Mouse (Mus musculus): ENCODE results near the gene Cntnap5a. TPM values are rescaled to one million over a fixed set of nuclear protein-coding genes. Genes with fewer than 3 reads are reported as not detected.

Gene Cntnap5a
- polyA plus RNA-seq (2012; rRNA removed): 0.07 and 0.10 TPM in 2 replicates

GRCm38 (mm10) chr1:115684518-115685368 lies at the start of gene Cntnap5a:
Gene Cntnap5a (plus strand): TSS chr1:115684756.
- 20% methylated on average over 26 of the region's 26 CpGs for WGBS
- no peak for DNase-seq (ENCODE audit: low read depth, low spot score)

- DNase-seq (ENCODE audit: low read depth, low spot score): no peak
- 69% methylated on average over 2 of the region's 2 CpGs for WGBS
Measured at GRCm38 (mm10) chr1:115646921-115647320, 37.6 kb upstream of the Cntnap5a start.

GRCm38 (mm10) chr1:115658343-115659064 lies 26.1 kb upstream of the Cntnap5a start:
- 75% methylated on average over 5 of the region's 5 CpGs for WGBS

GRCm38 (mm10) chr1:115686494-115686893 lies 1.9 kb downstream of the Cntnap5a start:
- 34% methylated on average over 2 of the region's 2 CpGs for WGBS
- DNase-seq (ENCODE audit: low read depth, low spot score): no peak

More at GRCm38 (mm10) chr1:115658343-115659064, 26.1 kb upstream of the Cntnap5a start:
- DNase-seq (ENCODE audit: low read depth, low spot score): no peak

- WGBS: 28% methylated on average over 2 of the region's 2 CpGs
- DNase-seq (ENCODE audit: low read depth, low spot score): no peak
Measured at GRCm38 (mm10) chr1:115699798-115700197, 15.2 kb downstream of the Cntnap5a start.

GRCm38 (mm10) chr1:115742556-115742955 lies 58.0 kb downstream of the Cntnap5a start:
- WGBS: 75% methylated on average over 5 of the region's 5 CpGs
- DNase-seq (ENCODE audit: low read depth, low spot score): no peak

- no peak for DNase-seq (ENCODE audit: low read depth, low spot score)
Measured at GRCm38 (mm10) chr1:115745569-115745968, 61.0 kb downstream of the Cntnap5a start.

GRCm38 (mm10) chr1:115784737-115785136 lies 100.2 kb downstream of the Cntnap5a start:
- no peak for DNase-seq (ENCODE audit: low read depth, low spot score)
- WGBS: 58% methylated on average over 5 of the region's 5 CpGs

GRCm38 (mm10) chr1:115842591-115842990 lies 158.0 kb downstream of the Cntnap5a start:
- DNase-seq (ENCODE audit: low read depth, low spot score): no peak
- WGBS: 83% methylated on average over 4 of the region's 4 CpGs

- DNase-seq (ENCODE audit: low read depth, low spot score): no peak
Measured at GRCm38 (mm10) chr1:115847605-115848004, 163.0 kb downstream of the Cntnap5a start.

GRCm38 (mm10) chr1:115852206-115852605 lies 167.7 kb downstream of the Cntnap5a start:
- no peak for DNase-seq (ENCODE audit: low read depth, low spot score)

More at GRCm38 (mm10) chr1:115847605-115848004, 163.0 kb downstream of the Cntnap5a start:
- WGBS: 45% methylated on average over 2 of the region's 2 CpGs

- WGBS: 44% methylated on average over 1 of the region's 1 CpGs
- DNase-seq (ENCODE audit: low read depth, low spot score): no peak
Measured at GRCm38 (mm10) chr1:115918396-115918795, 233.8 kb downstream of the Cntnap5a start.

- no peak for DNase-seq (ENCODE audit: low read depth, low spot score)
- 91% methylated on average over 1 of the region's 1 CpGs for WGBS
Measured at GRCm38 (mm10) chr1:115925953-115926665, 241.6 kb downstream of the Cntnap5a start.

- DNase-seq (ENCODE audit: low read depth, low spot score): no peak
- WGBS: 41% methylated on average over 1 of the region's 1 CpGs
Measured at GRCm38 (mm10) chr1:115932045-115932444, 247.5 kb downstream of the Cntnap5a start.

GRCm38 (mm10) chr1:115945892-115946291 lies 261.3 kb downstream of the Cntnap5a start:
- no peak for DNase-seq (ENCODE audit: low read depth, low spot score)
- WGBS: 82% methylated on average over 3 of the region's 3 CpGs

GRCm38 (mm10) chr1:115956528-115956927 lies 272.0 kb downstream of the Cntnap5a start:
- 79% methylated on average over 2 of the region's 2 CpGs for WGBS
- DNase-seq (ENCODE audit: low read depth, low spot score): no peak

GRCm38 (mm10) chr1:115964993-115965575 lies 280.5 kb downstream of the Cntnap5a start:
- DNase-seq (ENCODE audit: low read depth, low spot score): no peak
- 74% methylated on average over 4 of the region's 4 CpGs for WGBS

GRCm38 (mm10) chr1:115990204-115990603 lies 305.6 kb downstream of the Cntnap5a start:
- no peak for DNase-seq (ENCODE audit: low read depth, low spot score)
- WGBS: 21% methylated on average over 1 of the region's 1 CpGs

- 57% methylated on average over 2 of the region's 2 CpGs for WGBS
- no peak for DNase-seq (ENCODE audit: low read depth, low spot score)
Measured at GRCm38 (mm10) chr1:116015768-116016167, 331.2 kb downstream of the Cntnap5a start.

GRCm38 (mm10) chr1:116029653-116030052 lies 345.1 kb downstream of the Cntnap5a start:
- DNase-seq (ENCODE audit: low read depth, low spot score): no peak
- WGBS: 57% methylated on average over 1 of the region's 1 CpGs

All from large intestine, adult 2 months (tissue).